Mouse (Mus musculus): ENCODE results near the gene Lamc1.
A peak's percentile ranks its signal among the peaks of the same experiment; 100 is the strongest.

Gene Lamc1

GRCm38 (mm10) chr1:153185828-153186803, 146.5 kb downstream of the Lamc1 start, which contains the start of gene Lamc2:
TSS of gene Lamc2 (minus strand) at chr1:153186447.
- DNase-seq: peak; percentile 51

GRCm38 (mm10) chr1:153180586-153181289, 151.8 kb downstream of the Lamc1 start:
- DNase-seq: no peak

DNA sequence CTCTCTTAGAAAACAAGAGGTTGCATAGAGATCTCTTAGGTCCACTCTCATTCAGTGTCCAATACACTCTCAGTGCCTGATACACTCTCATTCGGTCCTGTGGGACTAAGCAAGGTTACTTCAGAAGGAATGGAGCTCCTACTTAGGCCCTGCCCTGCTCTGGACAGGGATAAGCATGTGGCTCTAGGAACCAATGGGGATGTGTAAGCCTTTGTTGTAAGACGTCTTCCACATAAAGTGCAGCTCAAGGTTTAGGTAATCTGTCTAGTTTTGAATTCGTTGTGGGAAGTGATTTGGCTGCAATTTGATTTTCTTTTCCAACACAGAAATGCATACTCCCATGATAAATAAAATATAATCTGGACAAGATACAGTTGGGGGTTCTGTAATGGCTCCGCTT, 152.4 kb downstream of the Lamc1 start:
- DNase-seq: no peak

GRCm38 (mm10) chr1:153174801-153175200, 157.8 kb downstream of the Lamc1 start:
- DNase-seq: peak; percentile 83

- peak; percentile 74 for DNase-seq
These were observed 159.3 kb downstream of the Lamc1 start for GRCm38 (mm10) chr1:153173276-153173675.

GRCm38 (mm10) chr1:153172291-153172731, 160.3 kb downstream of the Lamc1 start:
- DNase-seq: no peak

- no peak for DNase-seq
These were observed 161.6 kb downstream of the Lamc1 start for GRCm38 (mm10) chr1:153171011-153171410.
